Mouse (Mus musculus) midbrain, postnatal 0 days (tissue): ENCODE measurements around the gene Tmem41a. TPM values are rescaled to one million over a fixed set of nuclear protein-coding genes. Genes with fewer than 3 reads are reported as not detected.

Experiments used
- ATAC-seq: fragments of 200-750 bp; cut with Nextera tagmentation; 2 replicates; pipeline ENCODE4 v1.8.0; 2017; ENCODE audit warnings: moderate number of reproducible peaks, mild to moderate bottlenecking, moderate TSS enrichment, moderate library complexity; ENCODE audit not compliant: low FRiP score
- DNase-seq: peaks from one replicate; pipeline ENCODE4 v3.0.0-alpha.2; 2015; ENCODE audit warnings: low spot score
- H3K27ac ChIP-seq: fragments of 300-500 bp; sonication (generic); 2 replicates; pipeline ENCODE4 v1.5.1; 2014; ENCODE audit warnings: low read depth, mild to moderate bottlenecking, low read length, mixed read lengths
- H3K27me3 ChIP-seq: fragments of 300-500 bp; sonication (generic); 2 replicates; pipeline ENCODE4 v1.6.1; 2014; ENCODE audit warnings: low read length, control low read depth, mixed read lengths; ENCODE audit not compliant: insufficient read depth
- H3K36me3 ChIP-seq: fragments of 300-500 bp; sonication (generic); 2 replicates; pipeline ENCODE4 v1.6.1; 2014; ENCODE audit warnings: low read length, control low read depth, mixed read lengths; ENCODE audit not compliant: insufficient read depth
- H3K4me1 ChIP-seq: fragments of 300-500 bp; sonication (generic); 2 replicates; pipeline ENCODE4 v1.6.1; 2014; ENCODE audit warnings: mild to moderate bottlenecking, control low read depth, antibody characterized with exemption, low read length, mixed read lengths; ENCODE audit not compliant: insufficient read depth
- H3K4me2 ChIP-seq: fragments of 300-500 bp; sonication (generic); 2 replicates; pipeline ENCODE4 v1.6.1; 2014; ENCODE audit warnings: low read depth, mild to moderate bottlenecking, low read length, mixed read lengths; ENCODE audit not compliant: poor library complexity, severe bottlenecking
- H3K4me3 ChIP-seq: fragments of 300-500 bp; sonication (generic); 2 replicates; pipeline ENCODE4 v1.5.1; 2014; ENCODE audit warnings: low read depth, mild to moderate bottlenecking, low read length, moderate library complexity
- H3K9ac ChIP-seq: fragments of 300-500 bp; sonication (generic); replicated peaks from 2 replicates; pipeline ENCODE4 v1.6.1; 2014; ENCODE audit warnings: mild to moderate bottlenecking, low read length, moderate library complexity, mixed read lengths; ENCODE audit not compliant: poor library complexity, severe bottlenecking
- H3K9me3 ChIP-seq: fragments of 300-500 bp; sonication (generic); 2 replicates; pipeline ENCODE4 v1.6.1; 2016; ENCODE audit warnings: low read length, control low read depth
- CTCF ChIP-seq: IDR thresholded peaks from 2 replicates; pipeline ENCODE4 v1.5.1; 2016; ENCODE audit warnings: antibody characterized with exemption, mild to moderate bottlenecking
- WGBS: fragments of 180-500 bp; shearing (Covaris S2); extraction: QIAGEN DNeasy Blood & Tissue Kit; methylation state at CpG from one replicate; pipeline ENCODE4 v1.1.7; 2014; 5-methylcytosine and 5-hydroxymethylcytosine counted together
- polyA plus RNA-seq: library from polyadenylated mRNA; unstranded; fragments of >200 nt; fragmentation: Nextera tagmentation; extraction: Ambion mirVana; gene quantifications from 2 replicates; pipeline ENCODE4 v1.2.1, GENCODE M21; 2015
- total RNA-seq: library from RNA; depleted of rRNA; stranded (reverse); fragments of >200 nt; gene quantifications from 2 replicates; pipeline ENCODE4 v1.2.3, GENCODE M21; 2014; rRNA removed

The Tmem41a gene
- total and polyA plus RNA-seq, 2 experiments from 2014 or later, result 28.5 to 49.8 TPM

DNA sequence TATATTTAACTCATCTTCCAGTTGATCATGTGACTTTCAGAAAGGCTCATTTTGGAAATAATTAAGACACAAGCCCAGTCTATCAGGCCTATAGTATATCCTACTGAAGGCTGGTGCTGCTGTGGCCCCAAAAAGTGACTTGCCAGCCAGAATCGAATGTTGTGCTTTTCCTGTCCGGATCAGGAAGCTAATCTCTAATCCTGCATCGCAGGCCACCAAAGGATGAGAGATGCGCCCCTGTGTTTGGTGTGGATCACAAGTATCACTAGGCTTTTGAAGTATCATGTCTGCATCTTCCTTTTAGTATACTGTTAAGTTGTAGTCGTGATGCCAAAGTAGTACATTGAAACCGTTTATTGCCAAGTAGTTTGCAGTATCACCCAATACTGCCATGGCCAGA lies 53.5 kb downstream of the Tmem41a start:
- Histone ChIP-seq H3K27me3 (no peaks in the 10 kb centered on the region), H3K9ac (no peak overlapping the region), H3K9me3 (no peaks in the 10 kb centered on the region), H3K4me1 (no peaks in the 10 kb centered on the region), H3K4me3 (no peak overlapping the region), H3K27ac (no peak overlapping the region), H3K4me2 (no peak overlapping the region), H3K36me3 (peaks cover 4% of the 10 kb centered on the region; the same call in 1 of the 2 replicates)
- no peak for ATAC-seq
- WGBS, result 88% methylated on average over 6 of the region's 6 CpGs
- no peak for TF ChIP-seq CTCF
- DNase-seq, result no peak

DNA sequence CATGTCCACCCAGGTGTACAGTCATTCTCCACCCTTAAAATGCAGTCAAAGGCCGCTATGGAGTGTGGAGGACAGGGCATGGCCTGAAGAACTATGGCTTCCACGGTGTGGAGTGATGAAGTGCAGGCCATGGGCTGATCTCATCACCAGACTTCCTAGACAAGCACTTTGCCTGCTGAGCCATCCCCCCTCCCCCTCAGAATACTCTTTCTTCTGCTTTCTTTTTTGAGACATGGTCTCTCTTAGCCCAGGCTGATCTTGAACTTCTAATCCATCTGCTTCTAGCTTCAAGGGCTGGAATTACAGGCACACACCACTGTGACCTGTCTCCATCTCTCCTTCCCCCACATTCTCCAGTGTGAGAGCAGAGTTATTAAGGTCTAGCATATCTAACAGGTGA lies 59.8 kb downstream of the Tmem41a start:
- WGBS, result 86% methylated on average over 2 of the region's 2 CpGs
- no peak for ATAC-seq

More for the DNA sequence above, 59.8 kb downstream of the Tmem41a start:
- Histone ChIP-seq H3K36me3 (peaks cover 4% of the 10 kb centered on the region; the same call in 1 of the 2 replicates), H3K27me3 (no peaks in the 10 kb centered on the region), H3K4me2 (no peak overlapping the region), H3K9ac (no peak overlapping the region), H3K4me3 (no peak overlapping the region), H3K27ac (no peak overlapping the region), H3K9me3 (no peaks in the 10 kb centered on the region), H3K4me1 (no peaks in the 10 kb centered on the region)
- no peak for TF ChIP-seq CTCF
- DNase-seq, result no peak

Other genes starting within 250 kb of the Tmem41a start
- gene Ehhadh, start 159.7 kb downstream of the Tmem41a start, total RNA-seq, result 2.1 and 3.3 TPM in 2 replicates
- 1.7 and 2.3 TPM in 2 replicates for gene Ehhadh, start 159.7 kb downstream of the Tmem41a start, polyA plus RNA-seq
- 11.5 and 12.1 TPM in 2 replicates for gene Map3k13, start 153.2 kb downstream of the Tmem41a start, total RNA-seq
- gene Map3k13, start 153.2 kb downstream of the Tmem41a start, polyA plus RNA-seq, result 3.4 and 4.0 TPM in 2 replicates
- gene Liph, start 48.1 kb upstream of the Tmem41a start, total RNA-seq, result 1.3 and 2.3 TPM in 2 replicates
- 0.88 and 0.89 TPM in 2 replicates for gene Liph, start 48.1 kb upstream of the Tmem41a start, polyA plus RNA-seq
- 35.2 and 39.9 TPM in 2 replicates for gene Senp2, start 61.9 kb upstream of the Tmem41a start, total RNA-seq
- 42.1 and 48.4 TPM in 2 replicates for gene Senp2, start 61.9 kb upstream of the Tmem41a start, polyA plus RNA-seq
- gene Igf2bp2, start 215.7 kb upstream of the Tmem41a start, total RNA-seq, result 7.7 and 8.7 TPM in 2 replicates
- 4.4 and 5.5 TPM in 2 replicates for gene Igf2bp2, start 215.7 kb upstream of the Tmem41a start, polyA plus RNA-seq